Mouse (Mus musculus) cerebellum, adult 2 months (tissue): ENCODE measurements around the gene Crkl. TPM values are rescaled to one million over a fixed set of nuclear protein-coding genes. Genes with fewer than 3 reads are reported as not detected.
"Not testable (repeated sequence)": the region's sequence is repeated elsewhere in the genome, so short reads cannot be mapped to it uniquely, and the experiment has no call there.

Experiments used
- DNase-seq, 2 experiments: peaks; one replicate each; pipeline ENCODE4 v3.0.0; 2021
- H3K27ac ChIP-seq: fragments of 200-500 bp; 2 replicates; pipeline ENCODE4 v1.5.1; 2012; ENCODE audit warnings: low read length, control low read depth, inconsistent platforms; ENCODE audit not compliant: insufficient read depth
- H3K27me3 ChIP-seq: fragments of 200-500 bp; 2 replicates; pipeline ENCODE4 v1.6.1; 2012; ENCODE audit warnings: inconsistent platforms, mild to moderate bottlenecking, low read length, moderate library complexity; ENCODE audit not compliant: control insufficient read depth, insufficient read depth
- H3K4me1 ChIP-seq: fragments of 200-500 bp; 2 replicates; pipeline ENCODE4 v1.6.1; 2011; ENCODE audit warnings: low read length; ENCODE audit not compliant: control insufficient read depth, insufficient read depth
- H3K4me3 ChIP-seq: fragments of 200-500 bp; replicated peaks from 2 replicates; pipeline ENCODE3; 2011; ENCODE audit warnings: mild to moderate bottlenecking, low read depth, low read length, control low read depth; ENCODE audit not compliant: insufficient read depth
- CTCF ChIP-seq: fragments of 200-500 bp; IDR thresholded peaks from 2 replicates; pipeline ENCODE4 v1.5.1; 2011; ENCODE audit warnings: low read depth, mild to moderate bottlenecking, control low read depth, low read length, moderate library complexity, borderline replicate concordance; ENCODE audit not compliant: insufficient read depth
- POLR2A ChIP-seq: fragments of 200-500 bp; IDR thresholded peaks from 2 replicates; pipeline ENCODE4 v1.6.1; 2011; ENCODE audit warnings: low read length, control low read depth, borderline replicate concordance; ENCODE audit not compliant: insufficient read depth
- WGBS: fragments of 180-500 bp; shearing (Covaris S2); methylation state at CpG from one replicate; pipeline ENCODE4 v1.1.7; 2018; 5-methylcytosine and 5-hydroxymethylcytosine counted together
- polyA plus RNA-seq: library from polyadenylated mRNA; depleted of rRNA; stranded (reverse); fragments of >200 nt; gene quantifications from 2 replicates; pipeline ENCODE4 v1.2.3, GENCODE M21; 2012

Gene Crkl
- polyA plus RNA-seq, 1 experiment, result 37.9 TPM

GRCm38 (mm10) chr16:17502681-17503080 is 50.9 kb downstream of the Crkl start:
- WGBS, result 77% methylated on average over 4 of the region's 4 CpGs
- DNase-seq, result no peak
- Histone ChIP-seq H3K27me3 (no peaks in the 10 kb centered on the region), H3K27ac (no peak overlapping the region), H3K4me1 (peaks cover 15% of the 10 kb centered on the region), H3K4me3 (no peak overlapping the region)
- no peak for TF ChIP-seq CTCF
- TF ChIP-seq POLR2A, result no peak

GRCm38 (mm10) chr16:17507018-17507552 is 55.3 kb downstream of the Crkl start:
- Histone ChIP-seq H3K4me1 (peaks cover 17% of the 10 kb centered on the region), H3K27me3 (no peaks in the 10 kb centered on the region), H3K4me3 (no peak overlapping the region), H3K27ac (no peak overlapping the region; the same call in 1 of the 2 replicates)
- no peak for DNase-seq
- TF ChIP-seq CTCF (no peak), POLR2A (no peak)
- WGBS, result 75% methylated on average over 5 of the region's 5 CpGs

DNA sequence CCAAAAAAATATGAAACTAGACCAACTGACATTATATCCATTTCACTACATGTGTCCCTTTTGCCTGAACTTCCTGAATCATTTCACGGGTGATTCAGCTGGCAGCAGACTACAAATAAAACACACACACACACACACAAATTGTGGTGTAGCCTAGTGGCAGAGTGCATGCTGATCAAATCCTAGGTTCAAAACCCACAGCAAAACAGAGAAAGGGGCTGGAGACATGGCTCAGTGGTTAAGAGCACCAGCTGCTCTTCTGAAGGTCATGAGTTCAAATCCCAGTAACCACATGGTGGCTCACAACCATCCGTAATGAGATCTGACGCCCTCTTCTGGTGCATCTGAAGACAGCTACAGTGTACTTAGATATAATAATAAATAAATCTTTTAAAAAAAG is 56.2 kb downstream of the Crkl start:
- not testable (repeated sequence) for H3K27me3 ChIP-seq, DNase-seq
- TF ChIP-seq CTCF, result 0 out of 2 replicates have a peak, but pooled peaks have one; percentile 7
- Histone ChIP-seq H3K27ac (peak overlapping the region; percentile 39; the same call in 1 of the 2 replicates), H3K4me1 (peaks cover 18% of the 10 kb centered on the region), H3K4me3 (peak overlapping the region; percentile 84)
- WGBS, result 20% methylated on average over 3 of the region's 3 CpGs

DNA sequence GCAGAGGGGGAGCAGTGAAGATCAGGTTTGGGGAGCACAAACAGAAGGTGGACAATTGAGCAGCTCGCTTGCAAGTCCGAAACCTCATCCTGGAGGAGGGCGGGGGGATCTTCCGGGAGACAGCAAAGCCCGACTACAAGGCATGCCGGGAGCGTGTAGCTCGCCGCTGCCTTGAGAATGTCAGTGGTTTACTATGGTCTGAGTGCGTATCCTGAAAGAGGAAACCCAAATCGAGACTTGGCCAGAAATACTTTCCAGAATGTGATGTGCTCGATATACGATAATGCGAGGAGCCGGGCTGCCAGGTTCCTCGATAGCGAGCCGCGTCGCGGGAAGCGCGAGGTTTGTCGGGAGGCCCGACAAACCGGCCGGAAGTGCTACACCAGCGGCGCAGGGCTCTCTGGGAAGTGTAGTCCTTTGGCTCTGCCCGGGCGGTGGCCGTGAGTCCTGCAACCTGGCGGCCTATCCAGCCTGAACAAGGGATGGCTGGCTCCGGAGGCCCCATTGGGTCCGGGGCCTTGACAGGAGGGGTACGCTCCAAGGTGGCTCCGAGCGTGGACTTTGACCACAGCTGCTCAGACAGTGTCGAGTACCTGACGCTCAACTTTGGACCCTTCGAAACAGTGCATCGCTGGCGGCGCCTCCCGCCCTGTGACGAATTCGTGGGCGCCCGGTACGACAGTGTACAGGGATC is 56.9 kb downstream of the Crkl start, which contains the start of gene Lztr1:
TSS of gene Lztr1 (plus strand) at position 143 of the 694 bp plus-strand sequence.
- Histone ChIP-seq H3K4me1 (peaks cover 18% of the 10 kb centered on the region), H3K27ac (peak within 1 kb of the TSS; percentile 54), H3K4me3 (peak within 1 kb of the TSS; percentile 84), H3K27me3 (no peaks in the 10 kb centered on the region)
- WGBS, result under 1% methylated on average over 50 of the region's 50 CpGs
- DNase-seq, result peak; percentile 92 to 94
- TF ChIP-seq CTCF (no peak; the same call in 1 of the 2 replicates), POLR2A (peak; percentile 73; the same call in 1 of the 2 replicates)

DNA sequence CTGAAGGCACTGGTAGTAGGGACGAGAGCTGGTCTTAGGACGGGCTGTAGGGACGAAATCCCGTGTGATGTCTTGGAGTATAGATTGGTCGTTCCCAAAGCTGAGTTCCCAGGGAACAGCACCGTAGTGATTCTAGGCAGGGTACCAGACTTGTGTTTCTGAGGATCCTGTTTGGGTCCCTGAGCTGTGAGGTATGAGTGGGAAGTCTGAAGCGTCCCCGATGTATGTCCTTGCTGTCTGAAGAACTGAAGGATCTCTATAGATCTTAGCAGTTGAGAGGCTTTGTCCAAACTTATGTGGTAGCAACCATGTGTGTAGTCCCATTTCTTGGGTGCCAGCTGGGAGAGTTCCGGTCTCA is 57.4 kb downstream of the Crkl start:
- peak overlapping the region; percentile 84 for H3K4me3 ChIP-seq
- peaks cover 18% of the 10 kb centered on the region for H3K4me1 ChIP-seq
- under 1% methylated on average over 9 of the region's 9 CpGs for WGBS
- TF ChIP-seq CTCF (no peak), POLR2A (no peak)
- DNase-seq, result no peak
- H3K27ac ChIP-seq, result peak overlapping the region; percentile 54
- H3K27me3 ChIP-seq, result no peaks in the 10 kb centered on the region

- H3K27ac ChIP-seq, result no peak overlapping the region
- TF ChIP-seq CTCF (no peak), POLR2A (no peak)
- DNase-seq, result peak in 1 of 2 experiments; percentile 5
- H3K4me1 ChIP-seq, result peaks cover 18% of the 10 kb centered on the region
- no peak overlapping the region for H3K4me3 ChIP-seq
- no peaks in the 10 kb centered on the region for H3K27me3 ChIP-seq
- 97% methylated on average over 2 of the region's 2 CpGs for WGBS
Measured at GRCm38 (mm10) chr16:17510143-17510542, 58.4 kb downstream of the Crkl start.

GRCm38 (mm10) chr16:17510686-17511085 is 58.9 kb downstream of the Crkl start:
- no peak for DNase-seq
- no peaks in the 10 kb centered on the region for H3K27me3 ChIP-seq
- 82% methylated on average over 2 of the region's 2 CpGs for WGBS
- H3K4me3 ChIP-seq, result no peak overlapping the region
- no peak for TF ChIP-seq CTCF
- no peak for TF ChIP-seq POLR2A
- H3K27ac ChIP-seq, result no peak overlapping the region
- peaks cover 18% of the 10 kb centered on the region for H3K4me1 ChIP-seq

DNA sequence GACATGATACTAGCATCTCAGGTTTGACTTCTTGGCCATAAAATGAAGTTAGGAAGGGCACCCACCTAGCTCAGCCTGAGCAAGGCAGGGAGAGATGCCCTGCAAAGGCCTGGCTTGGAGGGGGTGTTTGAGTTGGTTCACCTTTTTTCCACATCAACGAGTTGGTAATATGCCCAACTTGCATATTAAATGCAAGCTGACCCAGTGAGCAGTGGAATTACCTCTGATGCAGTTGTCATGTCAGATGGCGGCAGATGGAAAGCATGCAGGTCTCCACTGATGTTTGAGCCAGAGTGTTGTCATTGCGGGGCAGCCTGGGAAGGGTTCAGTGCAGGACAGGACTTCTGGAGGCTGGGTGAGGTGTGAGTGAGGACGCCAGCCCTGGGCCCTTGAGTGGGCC is 59.6 kb downstream of the Crkl start:
- WGBS, result 32% methylated on average over 4 of the region's 4 CpGs
- TF ChIP-seq CTCF (no peak), POLR2A (no peak)

More for the DNA sequence above, 59.6 kb downstream of the Crkl start:
- peaks cover 18% of the 10 kb centered on the region for H3K4me1 ChIP-seq
- no peaks in the 10 kb centered on the region for H3K27me3 ChIP-seq
- no peak overlapping the region for H3K4me3 ChIP-seq
- DNase-seq, result peak in 1 of 2 experiments; percentile 38
- 0 out of 2 replicates have a peak overlapping the region, but pooled peaks have one; percentile 46 for H3K27ac ChIP-seq
